Comparison of ENCODE assay signal across 8 mouse cellular contexts in the genomic region with DNA sequence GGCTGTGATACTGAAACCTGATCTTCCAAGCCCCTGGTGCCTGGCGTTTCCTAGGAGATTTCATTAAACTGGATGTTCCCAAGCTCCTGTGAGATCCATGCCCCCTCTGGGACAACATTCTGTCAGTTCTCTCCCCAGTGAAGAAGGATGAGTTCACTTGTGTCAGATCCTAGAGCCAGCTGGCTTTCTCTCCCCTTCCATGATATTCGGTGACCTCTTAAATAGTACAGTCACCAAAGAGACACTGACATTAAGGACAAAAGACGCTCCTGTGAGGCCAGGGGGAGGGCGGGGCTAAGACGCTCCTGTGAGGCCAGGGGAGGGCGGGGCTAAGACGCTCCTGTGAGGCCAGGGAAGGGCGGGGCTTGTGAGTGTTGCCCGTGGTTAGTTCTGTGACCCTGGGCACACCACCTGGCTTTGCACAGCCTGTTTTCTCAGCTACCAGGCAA. TPM values are rescaled to one million over a fixed set of nuclear protein-coding genes. Genes with fewer than 3 reads are reported as not detected.
DNase-seq lines count a peak whose midpoint lies in the region; ATAC-seq lines count a peak whose summit lies in the region.

No protein-coding gene starts in this region.

- H3K36me3 ChIP-seq in forebrain, embryonic 15.5 days: no peaks in the 10 kb centered on the region

- peak; percentile 33 to 47 for DNase-seq in adrenal gland, adult 18-20 months (ENCODE audit: low spot score in 2 of 2)
- no peak for DNase-seq in adrenal gland, postnatal 4 days (ENCODE audit: low spot score in 2 of 2)
- peak; percentile 77 for DNase-seq in adrenal gland, adult 2 months
- peak; percentile 59 to 85 for DNase-seq in kidney, adult 8-10 months
- DNase-seq in lung, postnatal 10 days: peak; percentile 75
- peak; percentile 55 for DNase-seq in spleen, adult 12 weeks (ENCODE audit: low spot score)
- DNase-seq in right cerebral cortex, postnatal 4 days: no peak

- no peak overlapping the region for H3K4me3 ChIP-seq in forebrain, embryonic 15.5 days

- no peaks in the 10 kb centered on the region for H3K27me3 ChIP-seq in forebrain, embryonic 15.5 days

- peaks cover 30% of the 10 kb centered on the region for H3K4me1 ChIP-seq in forebrain, embryonic 15.5 days

- no peaks in the 10 kb centered on the region for H3K9me3 ChIP-seq in forebrain, embryonic 15.5 days

- H3K4me2 ChIP-seq in forebrain, embryonic 15.5 days (replicated peaks): peak overlapping the region; percentile 39

- 0 out of 2 replicates have a peak overlapping the region, but pooled peaks have one; percentile 45 for H3K27ac ChIP-seq in forebrain, embryonic 15.5 days (replicated peaks)

- peak; percentile 17; the same call in 1 of the 2 replicates for ATAC-seq in forebrain, embryonic 15.5 days (replicated peaks)

- no peak overlapping the region for H3K9ac ChIP-seq in forebrain, embryonic 15.5 days (replicated peaks)

- under 1% methylated on average over 9 of the region's 9 CpGs for WGBS in forebrain, embryonic 15.5 days

RNA-seq across cellular contexts. Expression of gene Dupd1, which starts 31.7 kb away (rescaled TPM):
- 1 to 10 TPM in 1 of 2 experiments, under 1 TPM in 1; 0.83 to 2.5 TPM for total RNA-seq in adrenal gland, adult 18-20 months (2021)
- total RNA-seq in adrenal gland, postnatal 4 days (2021): 1 to 10 TPM; 1.1 to 1.4 TPM
- total RNA-seq in adrenal gland, adult 2 months (2021): under 1 TPM; 0.58 to 0.62 TPM
- polyA plus RNA-seq in adrenal gland, adult 2 months (2012; rRNA removed): 0.40 and 0.49 TPM in 2 replicates
- 0.22 TPM in 1 of 2 replicates, not detected in the other for polyA plus RNA-seq in forebrain, embryonic 15.5 days (2015; fragmentation: Nextera tagmentation; extraction: Ambion mirVana)

Comparison
In these comparisons a context has a peak if more than half of its experiments do, and no peak if none do; other contexts are left out.
1. DNase-seq: peak in adrenal gland, adult 18-20 months (2 of 2), adrenal gland, adult 2 months (single experiment), kidney, adult 8-10 months (2 of 2), lung, postnatal 10 days (single experiment) and spleen, adult 12 weeks (single experiment); none in adrenal gland, postnatal 4 days (0 of 2) and right cerebral cortex, postnatal 4 days (single experiment).